Mouse (Mus musculus): Measurements from ENCODE around the gene Raly. TPM values are rescaled to one million over a fixed set of nuclear protein-coding genes. Genes with fewer than 3 reads are reported as not detected.

The Raly gene
- 378 and 462 TPM in 2 replicates for polyA plus RNA-seq (2012; ENCODE audit: insufficient read depth, low replicate concordance)

GRCm38 (mm10) chr2:154790656-154791483, at the start of gene Raly, which contains the start of gene a:
Gene Raly, plus strand, starts transcription at chr2:154791096.
Gene a, plus strand, starts transcription at chr2:154791402.
- Histone ChIP-seq H3K36me3 (replicated peaks; ENCODE audit: low read length) (peaks cover 5% of the 10 kb centered on the region), H3K4me1 (peaks cover 58% of the 10 kb centered on the region)
- TF ChIP-seq GATA1 (IDR thresholded peaks at IDR 0.05; ENCODE audit: borderline replicate concordance, low read length) (no peak), FLI1 (IDR thresholded peaks at IDR 0.05; ENCODE audit: low read length) (no peak)

DNA sequence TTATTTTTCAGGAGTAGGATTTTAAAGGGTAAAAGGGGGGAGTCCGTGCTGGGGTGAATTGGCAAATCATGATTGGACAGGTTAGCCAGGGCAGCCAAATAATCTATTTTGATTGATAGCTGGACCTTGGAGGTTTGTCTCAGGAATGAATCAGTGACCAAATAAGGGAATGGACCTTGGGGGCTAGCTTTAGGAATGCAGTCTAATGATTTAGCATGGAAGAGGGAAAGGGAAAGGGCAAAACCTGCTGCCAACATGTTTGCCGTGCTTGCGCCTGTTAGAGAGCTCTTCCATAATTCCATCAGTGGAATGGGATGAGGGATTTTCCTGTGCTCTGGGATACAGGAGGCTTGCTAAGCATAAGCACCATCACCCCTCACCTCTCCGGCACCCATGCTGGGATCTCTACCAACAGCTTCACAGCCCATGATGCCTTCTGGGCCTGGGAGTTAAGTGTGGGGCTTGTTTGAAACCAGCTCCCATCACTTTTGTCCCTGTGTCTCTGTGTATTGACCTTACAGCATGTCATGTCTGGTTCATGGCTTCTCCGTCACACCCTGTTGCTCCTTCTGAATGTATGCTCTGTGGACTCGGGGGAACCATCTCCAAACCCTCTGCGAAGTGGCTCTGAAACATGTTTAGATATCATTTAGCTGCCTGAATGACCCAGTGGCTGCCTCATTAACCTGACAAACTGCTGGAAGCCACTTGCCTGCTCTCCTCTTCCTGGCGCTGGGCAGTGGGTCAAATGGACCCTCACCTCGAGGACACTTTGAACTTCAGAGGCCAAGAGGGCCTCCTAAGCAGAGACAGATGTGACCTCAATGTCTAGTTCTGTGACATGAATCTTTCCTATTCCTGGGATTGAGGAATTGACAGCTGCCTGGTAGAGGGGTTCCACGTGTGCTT, 47.7 kb upstream of the Raly start:
- 0 out of 2 replicates have a peak, but pooled peaks cover 5% of the 10 kb centered on the region for H3K9me3 ChIP-seq

More at GRCm38 (mm10) chr2:154790656-154791483, at the start of gene Raly, which contains the start of gene a:
- H3K4me3 ChIP-seq (replicated peaks) = peak within 1 kb of the TSS; percentile 95
- H3K9me3 ChIP-seq = no peaks in the 10 kb centered on the region
- no peaks in the 10 kb centered on the region for H3K27me3 ChIP-seq (replicated peaks)

GRCm38 (mm10) chr2:154743915-154744314, 47.0 kb upstream of the Raly start:
- H3K27me3 ChIP-seq (replicated peaks) = peaks cover 23% of the 10 kb centered on the region
- peaks cover 18% of the 10 kb centered on the region for H3K4me1 ChIP-seq
- H3K9me3 ChIP-seq = peaks cover 10% of the 10 kb centered on the region
- H3K36me3 ChIP-seq (replicated peaks; ENCODE audit: low read length) = no peaks in the 10 kb centered on the region
- H3K4me3 ChIP-seq (replicated peaks) = no peak overlapping the region
- TF ChIP-seq FLI1 (IDR thresholded peaks at IDR 0.05; ENCODE audit: low read length) (no peak), GATA1 (IDR thresholded peaks at IDR 0.05; ENCODE audit: borderline replicate concordance, low read length) (no peak)

More for the DNA sequence above, 47.7 kb upstream of the Raly start:
- Histone ChIP-seq H3K36me3 (replicated peaks; ENCODE audit: low read length) (no peaks in the 10 kb centered on the region), H3K4me1 (peaks cover 22% of the 10 kb centered on the region), H3K4me3 (replicated peaks) (no peak overlapping the region), H3K27me3 (replicated peaks) (peaks cover 23% of the 10 kb centered on the region)
- no peak for TF ChIP-seq FLI1 (IDR thresholded peaks at IDR 0.05; ENCODE audit: low read length)
- TF ChIP-seq GATA1 (IDR thresholded peaks at IDR 0.05; ENCODE audit: borderline replicate concordance, low read length) = no peak

DNA sequence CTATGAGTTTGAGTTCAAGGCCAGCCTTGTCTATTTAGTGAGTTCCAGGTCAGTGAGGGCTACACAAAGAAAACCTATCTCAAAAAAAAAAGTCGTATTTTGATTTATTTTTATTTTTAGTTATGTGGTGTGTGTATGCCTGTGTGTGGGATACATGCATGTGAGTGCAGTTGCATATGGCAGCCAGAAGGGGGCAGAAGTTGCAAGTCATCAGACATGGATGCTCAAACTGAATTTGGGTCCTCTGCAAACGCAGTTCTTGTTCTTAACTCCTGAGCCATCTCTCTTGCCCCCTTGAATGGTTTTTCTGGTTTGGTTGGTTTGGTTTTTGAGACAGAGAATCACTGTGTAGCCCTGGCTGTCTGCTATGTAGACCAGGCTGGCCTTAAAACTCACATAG, 42.5 kb upstream of the Raly start:
- no peaks in the 10 kb centered on the region for H3K36me3 ChIP-seq (replicated peaks; ENCODE audit: low read length)
- TF ChIP-seq FLI1 (IDR thresholded peaks at IDR 0.05; ENCODE audit: low read length) (no peak), GATA1 (IDR thresholded peaks at IDR 0.05; ENCODE audit: borderline replicate concordance, low read length) (no peak)
- H3K4me1 ChIP-seq = peaks cover 20% of the 10 kb centered on the region
- no peak overlapping the region for H3K4me3 ChIP-seq (replicated peaks)
- H3K27me3 ChIP-seq (replicated peaks) = peaks cover 15% of the 10 kb centered on the region
- peaks cover 10% of the 10 kb centered on the region for H3K9me3 ChIP-seq

GRCm38 (mm10) chr2:154749046-154750036, 41.6 kb upstream of the Raly start:
- no peak for TF ChIP-seq GATA1 (IDR thresholded peaks at IDR 0.05; ENCODE audit: borderline replicate concordance, low read length)
- no peak for TF ChIP-seq FLI1 (IDR thresholded peaks at IDR 0.05; ENCODE audit: low read length)
- Histone ChIP-seq H3K4me1 (peaks cover 20% of the 10 kb centered on the region), H3K27me3 (replicated peaks) (peaks cover 12% of the 10 kb centered on the region), H3K36me3 (replicated peaks; ENCODE audit: low read length) (no peaks in the 10 kb centered on the region), H3K4me3 (replicated peaks) (no peak overlapping the region), H3K9me3 (peaks cover 10% of the 10 kb centered on the region)

DNA sequence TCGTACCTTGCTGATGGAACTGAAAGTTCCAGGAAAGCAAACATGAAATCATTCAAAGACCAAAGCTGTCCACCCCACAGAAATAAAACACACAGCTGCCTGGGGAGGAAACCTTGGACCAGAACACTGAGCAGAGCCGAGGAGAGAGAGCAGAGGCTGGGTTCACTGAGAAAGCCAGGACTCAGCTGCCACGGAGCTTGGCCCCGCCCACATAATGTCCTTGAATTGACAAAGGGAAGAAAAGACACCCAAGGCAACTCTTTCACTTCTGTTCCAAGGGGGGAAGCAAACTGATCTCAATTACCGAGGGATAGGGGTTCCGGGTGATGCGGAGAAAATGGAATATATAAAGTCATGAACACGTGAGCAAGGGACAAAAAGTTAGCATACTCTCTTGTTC, 39.0 kb upstream of the Raly start:
- no peaks in the 10 kb centered on the region for H3K36me3 ChIP-seq (replicated peaks; ENCODE audit: low read length)
- peaks cover 10% of the 10 kb centered on the region for H3K9me3 ChIP-seq
- peak overlapping the region; percentile 77 for H3K4me3 ChIP-seq (replicated peaks)
- peaks cover 9% of the 10 kb centered on the region for H3K27me3 ChIP-seq (replicated peaks)
- TF ChIP-seq FLI1 (IDR thresholded peaks at IDR 0.05; ENCODE audit: low read length) (no peak), GATA1 (IDR thresholded peaks at IDR 0.05; ENCODE audit: borderline replicate concordance, low read length) (no peak)
- H3K4me1 ChIP-seq = peaks cover 13% of the 10 kb centered on the region

DNA sequence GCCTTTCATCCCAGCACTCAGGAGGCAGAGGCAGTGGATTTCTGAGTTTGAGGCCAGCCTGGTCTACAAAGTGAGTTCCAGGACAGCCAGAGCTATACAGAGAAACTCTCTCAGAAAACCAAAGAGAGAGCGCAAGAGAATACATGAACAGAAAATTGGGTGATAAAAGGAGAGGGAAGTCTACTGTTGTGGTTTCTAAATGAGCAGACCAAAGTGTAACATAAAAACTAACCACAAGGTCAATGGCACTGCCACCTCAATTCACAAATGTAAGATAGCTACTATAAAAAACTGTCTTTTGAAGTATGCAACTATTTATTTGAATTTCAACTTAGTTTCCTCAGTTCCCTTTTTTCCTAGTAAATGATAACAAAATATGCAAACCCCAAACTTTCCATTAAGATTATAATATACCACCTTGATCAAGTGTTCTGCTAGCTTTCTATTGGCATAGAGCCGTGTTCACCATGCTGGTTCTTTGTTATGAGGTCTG, 36.8 kb upstream of the Raly start:
- Histone ChIP-seq H3K27me3 (replicated peaks) (peaks cover 9% of the 10 kb centered on the region), H3K9me3 (no peaks in the 10 kb centered on the region), H3K4me3 (replicated peaks) (no peak overlapping the region), H3K36me3 (replicated peaks; ENCODE audit: low read length) (no peaks in the 10 kb centered on the region), H3K4me1 (peaks cover 12% of the 10 kb centered on the region)
- TF ChIP-seq GATA1 (IDR thresholded peaks at IDR 0.05; ENCODE audit: borderline replicate concordance, low read length) = no peak
- no peak for TF ChIP-seq FLI1 (IDR thresholded peaks at IDR 0.05; ENCODE audit: low read length)

DNA sequence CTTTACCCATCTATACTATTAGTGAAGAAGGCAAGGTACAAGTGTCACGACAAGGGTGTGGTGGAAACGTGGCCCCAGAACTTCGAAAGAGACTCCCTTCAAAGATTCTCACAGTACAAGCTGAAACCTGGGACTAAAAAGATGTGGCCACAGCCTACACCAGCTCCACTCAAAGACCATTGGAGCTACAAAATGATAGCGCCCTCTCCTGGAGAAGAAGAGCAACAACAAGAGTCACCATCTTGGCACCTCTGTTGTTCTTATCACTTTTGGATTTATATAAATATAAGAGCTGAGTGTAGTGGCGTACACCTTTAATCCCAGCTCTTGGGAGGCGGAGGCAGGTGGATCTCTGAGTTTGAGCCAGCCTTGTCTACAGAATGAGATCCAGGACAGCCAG, 35.1 kb upstream of the Raly start:
- Histone ChIP-seq H3K4me3 (replicated peaks) (no peak overlapping the region), H3K27me3 (replicated peaks) (peaks cover 10% of the 10 kb centered on the region), H3K4me1 (peaks cover 12% of the 10 kb centered on the region), H3K36me3 (replicated peaks; ENCODE audit: low read length) (no peaks in the 10 kb centered on the region), H3K9me3 (no peaks in the 10 kb centered on the region)
- no peak for TF ChIP-seq FLI1 (IDR thresholded peaks at IDR 0.05; ENCODE audit: low read length)
- no peak for TF ChIP-seq GATA1 (IDR thresholded peaks at IDR 0.05; ENCODE audit: borderline replicate concordance, low read length)

Data from megakaryocyte, embryonic 14.5 days (primary cell).